Mouse (Mus musculus): Measurements from ENCODE around the gene Rasl11b.
A peak's percentile ranks its signal among the peaks of the same experiment; 100 is the strongest.

Gene Rasl11b

DNA sequence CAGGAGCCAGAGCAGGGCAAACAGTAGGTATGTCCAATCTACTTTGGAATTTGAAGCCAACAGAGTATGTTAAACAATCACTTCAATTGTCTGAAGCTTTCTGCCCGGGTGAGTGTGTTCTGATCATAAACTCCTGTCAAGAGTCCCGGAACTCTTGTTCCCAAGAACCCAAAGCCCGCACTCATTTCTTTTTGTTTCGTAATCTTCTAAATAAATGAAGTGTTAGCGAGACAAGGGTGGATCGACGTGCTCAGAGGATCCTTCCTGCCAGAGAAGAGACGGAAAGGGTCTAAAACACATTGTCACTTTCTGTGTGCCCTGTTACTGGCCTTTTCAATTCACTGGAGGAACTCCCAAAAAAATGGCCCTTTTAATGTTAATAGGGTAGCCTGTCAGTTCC is 6.2 kb upstream of the Rasl11b start:
- no peak for DNase-seq (ENCODE audit: low spot score)

DNA sequence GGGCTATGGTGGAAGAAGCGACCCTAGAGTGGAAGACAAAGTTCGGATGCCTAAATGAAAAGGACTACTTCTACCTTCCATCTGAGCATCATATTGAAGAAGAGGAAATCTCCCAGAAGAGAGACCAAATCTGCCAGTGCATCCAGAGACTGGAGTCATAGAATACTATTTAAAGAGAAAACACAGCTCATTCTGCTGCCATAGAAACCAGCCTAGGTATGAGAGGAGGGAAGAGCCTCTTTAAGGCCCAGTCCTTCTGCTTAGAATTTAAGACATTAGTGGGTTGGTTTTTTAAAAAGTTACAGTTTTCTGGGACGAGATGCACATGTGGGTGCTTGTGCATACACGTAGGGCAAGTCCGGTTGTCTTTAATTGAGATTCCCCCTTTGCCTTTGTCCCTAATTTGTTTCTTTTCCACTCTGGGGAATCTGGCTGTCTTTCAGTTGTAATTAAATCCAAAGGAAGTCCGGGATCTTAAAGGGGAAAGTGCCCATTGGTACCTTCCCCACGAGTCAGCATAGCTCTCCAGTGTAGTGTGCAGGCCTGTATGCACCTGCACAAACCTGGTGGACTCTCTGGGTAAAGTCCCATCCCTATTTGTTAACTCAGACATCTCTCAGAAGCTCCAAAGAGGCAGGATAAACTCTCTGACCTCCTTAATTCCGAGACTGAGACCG is 5.5 kb upstream of the Rasl11b start:
- DNase-seq (ENCODE audit: low spot score): no peak

GRCm38 (mm10) chr5:74190161-74190491 is 5.0 kb upstream of the Rasl11b start:
- peak; percentile 47 for DNase-seq (ENCODE audit: low spot score)

DNA sequence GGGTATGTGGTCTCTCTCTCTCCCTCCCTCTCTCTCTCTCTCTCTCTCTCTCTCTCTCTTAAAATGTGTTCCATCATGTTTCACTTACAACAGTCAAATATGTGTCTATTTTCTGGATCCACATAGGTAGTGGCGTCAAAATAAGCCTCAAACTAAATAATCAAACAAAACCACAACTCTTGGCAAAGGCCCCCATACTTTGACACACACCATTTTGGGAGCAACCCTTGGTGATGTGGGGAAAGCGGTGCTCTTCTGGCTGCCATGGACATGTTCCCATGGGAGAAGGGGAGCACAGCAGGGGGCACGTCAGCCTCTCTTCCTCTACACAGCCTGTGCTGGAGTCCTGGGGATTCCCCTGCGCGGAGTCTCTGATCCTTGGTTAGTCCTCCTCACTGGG is 4.2 kb upstream of the Rasl11b start:
- DNase-seq (ENCODE audit: low spot score): no peak

GRCm38 (mm10) chr5:74193008-74193407 is 2.1 kb upstream of the Rasl11b start:
- DNase-seq (ENCODE audit: low spot score): no peak

DNA sequence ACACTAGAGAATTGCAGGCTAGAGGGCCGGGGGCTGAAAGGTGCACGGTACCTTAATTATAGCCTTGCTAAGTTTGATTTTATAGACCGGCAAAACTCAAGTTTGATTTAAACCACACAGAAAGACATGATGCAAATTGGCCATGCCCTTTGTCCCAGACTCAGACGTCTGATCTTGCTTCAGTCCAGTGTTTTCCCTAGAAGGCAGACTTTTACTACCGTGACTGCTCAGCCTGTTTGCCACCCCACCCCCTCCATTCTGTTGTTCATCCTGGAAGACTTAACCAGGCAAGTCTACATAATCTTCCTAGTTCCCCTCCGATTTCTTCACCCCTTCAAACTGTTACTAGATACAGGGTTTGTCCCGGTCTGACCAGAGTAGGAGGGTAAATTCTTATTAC is 1.5 kb upstream of the Rasl11b start:
- peak; percentile 42 for DNase-seq (ENCODE audit: low spot score)

DNA sequence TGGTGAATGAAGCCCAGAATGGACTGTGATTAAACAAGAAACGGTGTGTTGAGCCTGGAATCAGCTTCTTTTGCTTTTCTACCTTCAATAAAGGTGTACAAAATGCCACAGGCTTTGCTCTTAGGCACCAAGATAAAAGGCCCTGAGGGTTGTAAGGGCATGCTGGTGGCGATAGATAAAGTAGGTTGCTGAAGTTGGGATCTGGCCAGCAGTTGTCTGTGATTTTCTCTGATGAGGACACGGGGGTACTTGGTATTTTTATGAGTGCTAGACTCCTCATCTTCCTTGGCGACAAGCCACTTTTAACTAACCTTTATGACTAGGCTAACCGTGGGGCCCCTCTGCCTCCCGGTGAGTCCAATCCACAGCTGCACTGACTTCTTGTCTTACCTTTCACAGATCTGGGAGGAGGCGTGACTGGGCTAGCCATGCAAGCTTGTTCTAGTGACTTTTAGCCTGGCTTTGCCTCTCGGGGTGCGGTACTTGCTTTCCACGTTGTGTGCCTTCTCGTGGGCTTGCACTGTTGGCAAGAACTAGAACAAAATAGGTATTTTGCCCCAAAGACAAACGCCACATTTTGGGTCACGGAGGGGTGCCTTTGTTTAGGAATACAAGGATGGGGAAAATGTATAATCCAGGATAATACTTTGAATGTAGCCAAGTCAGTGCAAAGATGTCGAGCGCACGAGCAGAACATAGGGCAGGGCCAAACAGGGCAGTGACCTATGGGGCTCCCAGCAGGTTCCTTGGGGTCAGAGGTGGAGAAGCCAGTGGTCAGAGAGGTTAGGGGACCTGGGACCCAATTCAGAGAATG is 852 bp upstream of the Rasl11b start:
- peak; percentile 42 for DNase-seq (ENCODE audit: low spot score)

DNA sequence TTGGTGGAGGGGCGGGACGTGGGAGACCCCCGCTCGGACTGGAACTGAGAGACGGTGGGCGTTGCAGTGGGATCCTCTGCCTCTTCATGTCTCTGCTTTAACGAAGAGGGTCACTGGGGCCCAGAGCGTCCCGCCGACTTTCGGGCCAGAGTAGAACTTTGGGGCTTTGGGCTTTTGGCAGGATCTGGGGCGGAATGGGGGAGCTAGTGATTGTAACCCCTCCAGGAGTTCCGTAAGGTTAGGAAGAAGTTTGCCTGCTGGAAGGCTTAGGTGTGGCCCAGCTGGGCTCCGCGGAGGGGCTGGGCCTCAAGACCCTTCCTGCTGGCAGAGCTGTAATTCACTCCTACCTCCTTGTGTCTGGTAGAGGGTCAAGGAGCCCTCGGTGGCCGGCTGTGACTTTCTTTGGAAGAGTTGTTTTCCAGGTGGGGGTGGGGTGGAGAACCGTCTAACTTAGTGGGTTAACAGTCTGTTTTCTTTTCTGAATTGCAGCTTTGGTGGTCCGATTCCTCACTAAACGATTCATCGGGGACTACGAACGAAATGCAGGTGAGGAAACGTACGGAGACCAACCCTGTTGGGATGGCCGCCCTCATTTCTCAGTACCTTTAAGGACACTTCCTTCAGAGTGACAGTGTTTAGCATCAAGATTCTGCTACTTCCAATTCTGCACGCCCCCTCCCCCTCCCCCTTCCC is 674 bp downstream of the Rasl11b start:
- DNase-seq (ENCODE audit: low spot score): no peak

GRCm38 (mm10) chr5:74196307-74196618 is 1.2 kb downstream of the Rasl11b start:
- no peak for DNase-seq (ENCODE audit: low spot score)

DNA sequence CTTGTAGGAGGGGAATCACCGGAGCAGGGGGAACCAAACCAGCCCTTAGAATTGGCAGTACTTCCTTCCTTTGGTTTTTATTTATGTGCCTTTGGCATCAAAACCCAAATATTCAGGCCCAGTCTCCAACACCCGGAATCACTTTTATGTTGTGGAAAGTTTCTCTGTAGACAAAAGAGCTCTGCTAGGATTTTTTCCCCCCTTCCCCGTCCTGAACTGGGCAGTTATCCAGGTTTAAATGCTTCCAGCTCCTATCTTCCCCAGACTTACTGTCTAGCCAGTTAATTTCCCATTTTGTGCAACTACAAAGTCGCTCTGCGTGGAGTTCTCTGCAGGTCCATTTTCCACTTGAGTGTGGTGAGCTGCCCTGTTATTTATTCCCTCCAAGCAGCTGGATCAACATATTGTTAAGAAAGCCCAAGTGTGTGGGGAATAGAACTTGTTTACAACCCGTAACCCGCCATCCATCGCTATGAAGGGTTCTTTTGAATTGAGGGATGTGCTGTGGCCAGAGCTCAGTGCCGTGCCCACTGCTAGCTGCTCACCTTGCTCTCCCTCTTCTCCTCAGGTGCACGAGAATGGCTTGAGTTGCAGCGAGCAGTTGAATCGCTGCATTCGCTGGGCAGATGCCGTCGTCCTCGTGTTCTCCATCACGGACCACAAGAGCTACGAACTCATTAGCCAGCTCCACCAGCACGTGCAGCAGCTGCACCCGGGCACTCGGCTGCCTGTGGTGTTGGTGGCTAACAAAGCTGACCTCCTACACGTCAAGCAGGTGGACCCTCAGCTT is 2.6 kb downstream of the Rasl11b start:
- DNase-seq (ENCODE audit: low spot score): no peak

DNA sequence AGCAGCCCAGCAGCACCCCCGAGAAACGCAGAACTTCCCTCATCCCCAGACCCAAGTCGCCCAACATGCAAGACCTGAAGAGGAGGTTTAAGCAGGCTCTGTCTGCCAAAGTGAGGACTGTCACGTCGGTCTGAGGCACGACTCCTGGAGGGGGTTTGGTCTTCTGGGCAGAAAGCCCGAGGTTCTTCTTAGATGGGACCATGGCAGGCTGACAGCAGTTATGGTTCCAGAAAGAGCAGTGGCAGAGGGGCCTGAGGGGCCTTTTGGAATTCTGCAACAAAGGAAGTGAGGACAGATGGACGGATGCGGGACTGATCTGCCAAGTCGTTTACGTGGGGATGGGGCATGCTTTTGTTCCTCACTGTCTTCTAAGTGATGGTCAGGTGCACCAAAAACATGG is 3.4 kb downstream of the Rasl11b start:
- no peak for DNase-seq (ENCODE audit: low spot score)

DNA sequence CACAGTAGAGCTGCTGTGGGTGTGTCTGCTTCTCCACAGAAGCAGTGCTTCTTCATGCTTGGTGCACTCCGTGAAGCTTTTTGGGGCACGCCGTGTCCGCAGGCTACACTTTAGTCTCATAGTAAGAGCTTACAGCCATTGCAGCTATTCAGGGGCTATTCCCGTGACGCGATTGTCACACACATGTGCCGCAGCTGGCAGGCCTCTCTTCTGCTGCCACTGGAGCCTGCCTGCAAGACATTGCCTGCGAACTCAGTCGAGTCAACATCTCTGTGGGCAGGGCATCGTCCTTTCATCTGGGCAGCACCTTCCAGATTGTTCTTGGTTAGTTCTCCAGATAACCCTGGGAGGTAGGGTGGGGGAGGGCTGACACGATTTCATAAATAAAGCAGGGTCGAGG is 4.7 kb downstream of the Rasl11b start:
- DNase-seq (ENCODE audit: low spot score): no peak

- DNase-seq (ENCODE audit: low spot score): no peak
Observed at GRCm38 (mm10) chr5:74200481-74200880, 5.4 kb downstream of the Rasl11b start.

DNA sequence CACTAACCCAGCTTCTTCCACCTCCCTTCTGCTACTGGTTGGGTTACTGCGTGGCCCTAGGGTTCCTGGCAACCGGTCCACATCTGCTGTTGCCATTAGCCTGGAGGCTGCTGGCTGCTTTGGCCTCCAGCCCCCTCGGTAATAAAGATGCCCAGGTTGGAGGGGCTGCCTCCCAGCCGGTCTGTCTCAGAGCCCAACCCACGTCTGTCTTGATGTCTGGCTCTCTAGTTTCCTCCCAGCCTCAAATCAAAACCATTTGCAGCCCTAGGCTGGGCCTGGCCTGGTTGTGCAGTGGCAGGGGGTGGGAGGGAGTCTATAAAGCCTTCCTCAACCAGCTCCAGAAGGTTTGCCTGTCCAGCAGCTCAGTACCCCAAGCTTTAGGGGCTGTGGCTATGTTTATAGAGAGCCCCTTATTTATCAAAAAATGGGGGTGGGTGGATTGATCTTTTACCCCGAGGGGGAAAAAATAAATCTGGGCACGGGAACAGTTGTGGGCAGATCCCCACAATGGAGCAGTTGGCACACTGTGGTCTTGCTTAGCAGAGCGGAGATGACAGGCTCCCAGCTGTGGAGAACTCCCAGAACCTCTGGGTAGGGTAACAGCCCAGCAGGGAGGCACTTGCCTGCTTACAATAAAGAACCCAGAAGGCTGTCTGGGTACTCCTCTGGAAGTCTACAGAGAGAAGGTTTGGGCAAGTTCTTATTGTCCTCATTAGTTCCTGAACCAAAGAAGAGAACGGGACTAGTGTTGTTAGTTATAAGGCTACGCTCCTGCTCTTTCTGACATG is 6.7 kb downstream of the Rasl11b start:
- DNase-seq (ENCODE audit: low spot score): no peak

DNA sequence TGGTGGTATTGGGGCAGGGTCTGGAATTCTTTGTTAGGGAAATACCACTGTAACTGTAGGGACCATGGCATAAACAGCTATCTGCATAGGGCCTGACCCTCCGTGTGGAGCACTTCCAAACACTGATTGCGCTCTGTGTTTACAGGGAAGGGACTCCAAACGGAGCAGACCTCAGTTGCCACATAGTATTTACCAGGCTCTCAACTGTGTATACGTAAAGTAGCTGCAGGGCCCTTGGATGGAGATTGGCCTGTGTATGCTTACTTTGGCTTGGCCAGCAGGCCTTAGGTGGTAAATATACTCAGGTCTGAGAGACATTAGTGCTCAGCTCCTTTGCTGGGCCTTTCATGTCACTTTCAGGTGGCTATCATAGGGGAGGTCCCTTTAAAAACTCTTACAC is 7.4 kb downstream of the Rasl11b start:
- no peak for DNase-seq (ENCODE audit: low spot score)

DNA sequence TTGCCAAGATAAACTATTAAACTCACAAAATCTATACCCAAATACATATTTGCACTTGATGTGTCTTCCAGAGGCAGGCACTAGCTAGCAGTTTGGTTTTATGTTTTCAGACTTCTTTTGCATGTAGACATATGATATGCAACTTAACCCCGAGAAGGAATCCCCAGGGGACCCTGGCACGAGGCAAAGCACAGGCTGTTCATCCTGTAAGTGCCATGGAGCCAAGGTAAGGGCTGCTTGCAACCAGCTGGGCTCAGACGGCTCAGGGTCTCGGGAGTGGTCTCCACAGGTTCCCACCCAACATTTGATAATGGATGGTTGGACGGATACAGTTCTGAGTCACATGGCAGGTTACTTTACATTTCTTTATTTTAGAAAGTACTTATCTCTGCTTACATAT is 9.4 kb downstream of the Rasl11b start:
- DNase-seq (ENCODE audit: low spot score): no peak

DNA sequence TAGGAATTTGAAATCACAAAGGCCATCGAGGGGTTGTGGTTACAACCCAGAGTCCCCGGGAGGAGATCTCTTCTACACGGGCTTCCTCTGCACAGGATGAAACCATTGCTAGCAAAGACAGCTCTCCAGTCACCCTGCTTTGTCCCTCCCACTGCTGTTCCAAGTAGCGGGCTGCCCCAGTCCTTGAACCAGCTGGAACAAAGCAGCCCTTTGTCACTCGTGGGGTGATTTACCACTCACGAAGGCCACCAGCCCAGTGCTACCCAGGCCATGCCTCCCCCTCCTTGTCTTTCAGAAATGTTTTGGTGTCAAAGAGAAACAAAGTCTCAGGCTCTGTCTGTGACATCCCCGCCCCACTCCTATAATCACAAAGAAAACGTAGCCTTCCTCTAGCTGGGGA is 10.4 kb downstream of the Rasl11b start:
- DNase-seq (ENCODE audit: low spot score): no peak

GRCm38 (mm10) chr5:74206038-74206437 is 11.0 kb downstream of the Rasl11b start:
- no peak for DNase-seq (ENCODE audit: low spot score)

GRCm38 (mm10) chr5:74206649-74207048 is 11.6 kb downstream of the Rasl11b start:
- no peak for DNase-seq (ENCODE audit: low spot score)

DNA sequence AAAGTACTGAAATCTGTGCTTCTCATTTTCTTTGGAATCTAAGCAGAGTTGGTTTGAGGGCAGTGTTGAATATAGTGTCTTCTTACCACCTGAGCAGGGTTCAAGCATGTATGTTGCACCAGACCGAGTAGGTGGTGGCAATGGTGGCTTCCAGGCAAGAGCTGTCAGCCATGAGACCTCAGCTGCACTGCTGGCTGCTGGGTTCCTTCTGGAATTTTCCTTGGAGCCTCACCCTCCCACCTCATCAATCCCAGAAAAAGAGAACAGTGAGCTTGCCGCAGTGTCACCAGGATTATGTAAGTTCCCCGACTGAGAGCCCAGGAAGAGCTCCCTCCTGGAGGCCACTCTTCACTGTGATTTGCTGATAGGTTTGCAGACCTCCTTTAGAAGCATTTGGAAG is 12.1 kb downstream of the Rasl11b start:
- DNase-seq (ENCODE audit: low spot score): no peak

GRCm38 (mm10) chr5:74208438-74208837 is 13.4 kb downstream of the Rasl11b start:
- no peak for DNase-seq (ENCODE audit: low spot score)

DNA sequence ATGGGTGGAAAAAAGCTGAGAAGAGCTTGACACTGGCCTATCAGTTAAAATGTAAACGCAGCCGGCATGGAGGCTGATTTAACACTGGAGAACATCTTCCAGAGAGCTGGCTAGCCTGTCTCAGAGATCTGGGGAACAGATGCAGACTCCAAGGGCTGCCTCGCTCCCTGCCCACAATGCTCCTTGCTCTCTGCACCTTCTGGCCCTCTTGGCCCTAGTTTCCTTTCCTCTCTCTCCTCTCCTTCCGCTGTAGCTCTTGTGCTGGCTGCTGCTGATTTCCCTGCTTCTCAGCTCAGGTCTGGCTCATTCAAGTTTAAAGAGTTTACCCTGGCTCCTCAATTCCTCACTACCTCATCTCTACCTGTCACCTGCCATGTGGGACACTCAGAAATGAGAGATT is 14.6 kb downstream of the Rasl11b start:
- no peak for DNase-seq (ENCODE audit: low spot score)
